Mouse (Mus musculus): ENCODE results near the gene Lclat1.
"Not testable (repeated sequence)": the region's sequence is repeated elsewhere in the genome, so short reads cannot be mapped to it uniquely, and the experiment has no call there.

Gene Lclat1

GRCm38 (mm10) chr17:73136562-73137484 is 29.0 kb downstream of the Lclat1 start:
- DNase-seq (ENCODE audit: low spot score), result no peak

GRCm38 (mm10) chr17:73138217-73138616 is 30.4 kb downstream of the Lclat1 start:
- DNase-seq (ENCODE audit: low spot score), result no peak

- DNase-seq (ENCODE audit: low spot score), result no peak
Measured at GRCm38 (mm10) chr17:73142029-73142428, 34.2 kb downstream of the Lclat1 start.

- DNase-seq (ENCODE audit: low spot score), result no peak
Measured at GRCm38 (mm10) chr17:73142445-73142844, 34.7 kb downstream of the Lclat1 start.

- DNase-seq (ENCODE audit: low spot score), result no peak
Measured at GRCm38 (mm10) chr17:73145426-73145825, 37.6 kb downstream of the Lclat1 start.

GRCm38 (mm10) chr17:73148607-73149006 is 40.8 kb downstream of the Lclat1 start:
- DNase-seq (ENCODE audit: low spot score), result no peak

- DNase-seq (ENCODE audit: low spot score), result not testable (repeated sequence)
Measured at GRCm38 (mm10) chr17:73152790-73153525, 45.2 kb downstream of the Lclat1 start.

GRCm38 (mm10) chr17:73153672-73154071 is 45.9 kb downstream of the Lclat1 start:
- DNase-seq (ENCODE audit: low spot score), result no peak

GRCm38 (mm10) chr17:73156606-73157005 is 48.8 kb downstream of the Lclat1 start:
- no peak for DNase-seq (ENCODE audit: low spot score)

- DNase-seq (ENCODE audit: low spot score), result no peak
Measured at GRCm38 (mm10) chr17:73161795-73162194, 54.0 kb downstream of the Lclat1 start.

GRCm38 (mm10) chr17:73162445-73163208 is 54.8 kb downstream of the Lclat1 start:
- DNase-seq (ENCODE audit: low spot score), result no peak

GRCm38 (mm10) chr17:73163597-73163996 is 55.8 kb downstream of the Lclat1 start:
- no peak for DNase-seq (ENCODE audit: low spot score)

- no peak for DNase-seq (ENCODE audit: low spot score)
Measured at GRCm38 (mm10) chr17:73164121-73164520, 56.3 kb downstream of the Lclat1 start.

- no peak for DNase-seq (ENCODE audit: low spot score)
Measured at GRCm38 (mm10) chr17:73169461-73169860, 61.7 kb downstream of the Lclat1 start.

GRCm38 (mm10) chr17:73170141-73170540 is 62.4 kb downstream of the Lclat1 start:
- no peak for DNase-seq (ENCODE audit: low spot score)

- DNase-seq (ENCODE audit: low spot score), result peak; percentile 20
Measured at GRCm38 (mm10) chr17:73174083-73174562, 66.3 kb downstream of the Lclat1 start.

- no peak for DNase-seq (ENCODE audit: low spot score)
Measured at GRCm38 (mm10) chr17:73175720-73176119, 67.9 kb downstream of the Lclat1 start.

GRCm38 (mm10) chr17:73177079-73177478 is 69.3 kb downstream of the Lclat1 start:
- DNase-seq (ENCODE audit: low spot score), result no peak

GRCm38 (mm10) chr17:73186929-73187328 is 79.1 kb downstream of the Lclat1 start:
- no peak for DNase-seq (ENCODE audit: low spot score)

- DNase-seq (ENCODE audit: low spot score), result no peak
Measured at GRCm38 (mm10) chr17:73194146-73194545, 86.4 kb downstream of the Lclat1 start.

- DNase-seq (ENCODE audit: low spot score), result no peak
Measured at GRCm38 (mm10) chr17:73194575-73194974, 86.8 kb downstream of the Lclat1 start.

- no peak for DNase-seq (ENCODE audit: low spot score)
Measured at GRCm38 (mm10) chr17:73195074-73195723, 87.4 kb downstream of the Lclat1 start.

Data from testis, postnatal 14 days (tissue).